Mouse (Mus musculus) granulocyte monocyte progenitor cell, adult 5-6 weeks (primary cell): ENCODE measurements around the gene Pik3c2b. TPM values are rescaled to one million over a fixed set of nuclear protein-coding genes. Genes with fewer than 3 reads are reported as not detected.
A peak's percentile ranks its signal among the peaks of the same experiment; 100 is the strongest.
"Not testable (repeated sequence)": the region's sequence is repeated elsewhere in the genome, so short reads cannot be mapped to it uniquely, and the experiment has no call there.

Source experiments
- ATAC-seq: replicated peaks from 2 replicates; pipeline ENCODE4 v1.8.0; 2016; ENCODE audit warnings: mild to moderate bottlenecking, moderate TSS enrichment, inconsistent platforms; ENCODE audit not compliant: poor library complexity, severe bottlenecking
- total RNA-seq, 2 experiments: library from RNA; stranded (forward) in 1 of 2; stranded (reverse) in 1 of 2; fragments of 200-712, 200-1000 nt in 1 of 2; fragments of >200 nt in 1 of 2; fragmentation: Nextera tagmentation in 1 of 2; gene quantifications; 2 replicates each; pipeline ENCODE4 v1.2.3; 2014 to 2017

Pik3c2b gene
- total RNA-seq, 2 experiments from 2014 or later: 1.1 to 2.4 TPM

- no peak for ATAC-seq
Measured at GRCm38 (mm10) chr1:133030461-133030860, 15.0 kb upstream of the Pik3c2b start, which contains the start of gene Mdm4. Gene Mdm4 (minus strand): TSS chr1:133030561.

- ATAC-seq: peak; percentile 7; the same call in 1 of the 2 replicates
Measured at GRCm38 (mm10) chr1:133032981-133033315, 12.5 kb upstream of the Pik3c2b start.

GRCm38 (mm10) chr1:133033316-133034090 is 12.0 kb upstream of the Pik3c2b start:
- ATAC-seq: peak; percentile 65

- ATAC-seq: peak; percentile 56
Measured at GRCm38 (mm10) chr1:133034091-133034460, 11.4 kb upstream of the Pik3c2b start.

GRCm38 (mm10) chr1:133034682-133035081 is 10.8 kb upstream of the Pik3c2b start:
- ATAC-seq: not testable (repeated sequence)

GRCm38 (mm10) chr1:133039505-133039949 is 5.9 kb upstream of the Pik3c2b start:
- ATAC-seq: peak; percentile 79

- ATAC-seq: peak; percentile 85
Measured at GRCm38 (mm10) chr1:133045861-133046440, 484 bp downstream of the Pik3c2b start.

- ATAC-seq: peak; percentile 45
Measured at GRCm38 (mm10) chr1:133046441-133046931, 1.0 kb downstream of the Pik3c2b start.

- ATAC-seq: no peak
Measured at GRCm38 (mm10) chr1:133047575-133047974, 2.1 kb downstream of the Pik3c2b start.

- no peak for ATAC-seq
Measured at GRCm38 (mm10) chr1:133048690-133049089, 3.2 kb downstream of the Pik3c2b start.

GRCm38 (mm10) chr1:133050001-133050431 is 4.5 kb downstream of the Pik3c2b start:
- ATAC-seq: no peak

- no peak for ATAC-seq
Measured at GRCm38 (mm10) chr1:133051829-133052228, 6.4 kb downstream of the Pik3c2b start.

- no peak for ATAC-seq
Measured at GRCm38 (mm10) chr1:133053034-133053433, 7.6 kb downstream of the Pik3c2b start.

GRCm38 (mm10) chr1:133054326-133054725 is 8.9 kb downstream of the Pik3c2b start:
- ATAC-seq: no peak

- ATAC-seq: no peak
Measured at GRCm38 (mm10) chr1:133057345-133058034, 12.0 kb downstream of the Pik3c2b start.

GRCm38 (mm10) chr1:133059592-133059991 is 14.1 kb downstream of the Pik3c2b start:
- ATAC-seq: peak; percentile 53

GRCm38 (mm10) chr1:133060681-133061080 is 15.2 kb downstream of the Pik3c2b start:
- ATAC-seq: no peak

GRCm38 (mm10) chr1:133063164-133063563 is 17.7 kb downstream of the Pik3c2b start:
- no peak for ATAC-seq

- no peak for ATAC-seq
Measured at GRCm38 (mm10) chr1:133068268-133068667, 22.8 kb downstream of the Pik3c2b start.

GRCm38 (mm10) chr1:133068669-133069274 is 23.3 kb downstream of the Pik3c2b start:
- ATAC-seq: no peak
